Mouse (Mus musculus): ENCODE data around the gene Fam43a.

GRCm38 (mm10) chr16:30623645-30624044, 24.1 kb downstream of the Fam43a start:
- TF ChIP-seq CTCF (IDR thresholded peaks at IDR 0.05; ENCODE audit: extremely low read depth, insufficient read length, insufficient replicate concordance, low read depth, low read length) (no peak), POLR2A (IDR thresholded peaks at IDR 0.05; ENCODE audit: low read depth, low read length) (no peak)

Data from small intestine, adult 2 months (tissue).